Mouse (Mus musculus) kidney, adult 2 months (tissue): ENCODE results near the gene Tcf20. TPM values are rescaled to one million over a fixed set of nuclear protein-coding genes. Genes with fewer than 3 reads are reported as not detected.

Source experiments
- DNase-seq: peaks from one replicate; pipeline ENCODE4 v3.0.0; 2021
- H3K27ac ChIP-seq: fragments of 200-500 bp; 2 replicates; pipeline ENCODE4 v1.5.1; 2012; ENCODE audit warnings: low read depth, low read length, control low read depth, inconsistent platforms; ENCODE audit not compliant: insufficient read depth
- H3K27me3 ChIP-seq: fragments of 200-500 bp; replicated peaks from 2 replicates; pipeline ENCODE4 v1.6.1; 2012; ENCODE audit warnings: mild to moderate bottlenecking, moderate library complexity, low read length, inconsistent platforms; ENCODE audit not compliant: control insufficient read depth, insufficient read depth
- H3K36me3 ChIP-seq: fragments of 200-500 bp; 2 replicates; pipeline ENCODE4 v1.6.1; 2012; ENCODE audit warnings: mild to moderate bottlenecking, moderate library complexity, low read length, inconsistent platforms; ENCODE audit not compliant: control insufficient read depth, insufficient read depth
- H3K4me1 ChIP-seq: fragments of 200-500 bp; 2 replicates; pipeline ENCODE4 v1.6.1; 2011; ENCODE audit warnings: low read length; ENCODE audit not compliant: control insufficient read depth, insufficient read depth
- H3K4me3 ChIP-seq: fragments of 200-500 bp; 2 replicates; pipeline ENCODE4 v1.5.1; 2011; ENCODE audit warnings: mild to moderate bottlenecking, low read depth, low read length, control low read depth; ENCODE audit not compliant: insufficient read depth
- CTCF ChIP-seq: fragments of 200-500 bp; conservative IDR thresholded peaks from 2 replicates; pipeline ENCODE4 v1.5.1; 2011; ENCODE audit warnings: low read depth, mild to moderate bottlenecking, control low read depth, low read length, moderate library complexity, mixed read lengths; ENCODE audit not compliant: insufficient read depth, insufficient read length
- POLR2A ChIP-seq: fragments of 200-500 bp; IDR thresholded peaks from one replicate; pipeline ENCODE4 v1.6.1; 2011; ENCODE audit warnings: low read depth, low read length, control low read depth
- WGBS: fragments of 180-500 bp; shearing (Covaris S2); methylation state at CpG from one replicate; pipeline ENCODE4 v1.1.7; 2018; 5-methylcytosine and 5-hydroxymethylcytosine counted together
- polyA plus RNA-seq: library from polyadenylated mRNA; depleted of rRNA; stranded (reverse); fragments of >200 nt; gene quantifications from 2 replicates; pipeline ENCODE4 v1.2.3, GENCODE M21; 2012

Tcf20 gene
- polyA plus RNA-seq, 1 experiment: 18.1 TPM

GRCm38 (mm10) chr15:82917965-82918364 is 69.7 kb downstream of the Tcf20 start:
- no peak for DNase-seq
- Histone ChIP-seq H3K4me3 (no peak overlapping the region), H3K4me1 (no peaks in the 10 kb centered on the region), H3K27me3 (no peaks in the 10 kb centered on the region), H3K36me3 (no peaks in the 10 kb centered on the region), H3K27ac (no peak overlapping the region)
- TF ChIP-seq POLR2A (no peak), CTCF (no peak)
- WGBS: 65% methylated on average over 3 of the region's 3 CpGs

GRCm38 (mm10) chr15:82917207-82917844 is 70.3 kb downstream of the Tcf20 start:
- 34% methylated on average over 28 of the region's 28 CpGs for WGBS
- no peaks in the 10 kb centered on the region for H3K27me3 ChIP-seq
- TF ChIP-seq POLR2A (no peak), CTCF (no peak)

GRCm38 (mm10) chr15:82914455-82914854 is 73.2 kb downstream of the Tcf20 start:
- 57% methylated on average over 3 of the region's 3 CpGs for WGBS
- TF ChIP-seq CTCF: no peak
- no peak for TF ChIP-seq POLR2A
- no peak overlapping the region for H3K27ac ChIP-seq
- H3K36me3 ChIP-seq: no peaks in the 10 kb centered on the region
- no peak for DNase-seq
- H3K27me3 ChIP-seq: no peaks in the 10 kb centered on the region; the same call in 1 of the 2 replicates
- no peaks in the 10 kb centered on the region for H3K4me1 ChIP-seq
- H3K4me3 ChIP-seq: no peak overlapping the region

More at GRCm38 (mm10) chr15:82917207-82917844, 70.3 kb downstream of the Tcf20 start:
- no peaks in the 10 kb centered on the region for H3K4me1 ChIP-seq
- no peak overlapping the region for H3K4me3 ChIP-seq
- no peak for DNase-seq
- no peak overlapping the region for H3K27ac ChIP-seq
- no peaks in the 10 kb centered on the region for H3K36me3 ChIP-seq

- Histone ChIP-seq H3K36me3 (no peaks in the 10 kb centered on the region), H3K27me3 (no peaks in the 10 kb centered on the region; the same call in 1 of the 2 replicates), H3K4me3 (no peak overlapping the region), H3K4me1 (no peaks in the 10 kb centered on the region), H3K27ac (no peak overlapping the region)
- TF ChIP-seq POLR2A: no peak
- no peak for TF ChIP-seq CTCF
- WGBS: 12% methylated on average over 13 of the region's 13 CpGs
- no peak for DNase-seq
Observed at GRCm38 (mm10) chr15:82911965-82912337, 75.7 kb downstream of the Tcf20 start.

- TF ChIP-seq CTCF (no peak), POLR2A (no peak)
- 35% methylated on average over 44 of the region's 44 CpGs for WGBS
- H3K4me1 ChIP-seq: no peaks in the 10 kb centered on the region
- no peak overlapping the region for H3K27ac ChIP-seq
- no peaks in the 10 kb centered on the region for H3K36me3 ChIP-seq
- no peak overlapping the region for H3K4me3 ChIP-seq
- H3K27me3 ChIP-seq: no peaks in the 10 kb centered on the region; the same call in 1 of the 2 replicates
- DNase-seq: no peak
Observed at GRCm38 (mm10) chr15:82911001-82911964, 76.4 kb downstream of the Tcf20 start.

GRCm38 (mm10) chr15:82910596-82910995 is 77.1 kb downstream of the Tcf20 start:
- no peak overlapping the region for H3K4me3 ChIP-seq
- no peak for DNase-seq
- no peaks in the 10 kb centered on the region for H3K36me3 ChIP-seq
- TF ChIP-seq CTCF (no peak), POLR2A (no peak)
- no peaks in the 10 kb centered on the region; the same call in 1 of the 2 replicates for H3K27me3 ChIP-seq
- 98% methylated on average over 2 of the region's 2 CpGs for WGBS
- no peaks in the 10 kb centered on the region for H3K4me1 ChIP-seq
- no peak overlapping the region for H3K27ac ChIP-seq

GRCm38 (mm10) chr15:82909791-82910190 is 77.9 kb downstream of the Tcf20 start:
- TF ChIP-seq CTCF (no peak), POLR2A (no peak)
- no peak overlapping the region for H3K4me3 ChIP-seq
- no peak overlapping the region for H3K27ac ChIP-seq
- no peak for DNase-seq
- H3K36me3 ChIP-seq: no peaks in the 10 kb centered on the region
- no peaks in the 10 kb centered on the region; the same call in 1 of the 2 replicates for H3K27me3 ChIP-seq
- H3K4me1 ChIP-seq: no peaks in the 10 kb centered on the region
- 94% methylated on average over 4 of the region's 4 CpGs for WGBS
